Mouse (Mus musculus) stomach, postnatal 0 days (tissue): Measurements from ENCODE around the gene Cryl1.

ENCODE experiments used
- CTCF ChIP-seq: IDR thresholded peaks from 2 replicates; pipeline ENCODE4 v1.5.1; 2016; ENCODE audit warnings: antibody characterized with exemption, low read depth, mild to moderate bottlenecking, moderate library complexity
- EP300 ChIP-seq: optimal IDR thresholded peaks from 2 replicates; pipeline ENCODE3; 2016; ENCODE audit warnings: antibody characterized with exemption

GRCm38 (mm10) chr14:57315976-57316375 is 82.4 kb downstream of the Cryl1 start:
- TF ChIP-seq CTCF (no peak), EP300 (no peak)
